In the genomic region with DNA sequence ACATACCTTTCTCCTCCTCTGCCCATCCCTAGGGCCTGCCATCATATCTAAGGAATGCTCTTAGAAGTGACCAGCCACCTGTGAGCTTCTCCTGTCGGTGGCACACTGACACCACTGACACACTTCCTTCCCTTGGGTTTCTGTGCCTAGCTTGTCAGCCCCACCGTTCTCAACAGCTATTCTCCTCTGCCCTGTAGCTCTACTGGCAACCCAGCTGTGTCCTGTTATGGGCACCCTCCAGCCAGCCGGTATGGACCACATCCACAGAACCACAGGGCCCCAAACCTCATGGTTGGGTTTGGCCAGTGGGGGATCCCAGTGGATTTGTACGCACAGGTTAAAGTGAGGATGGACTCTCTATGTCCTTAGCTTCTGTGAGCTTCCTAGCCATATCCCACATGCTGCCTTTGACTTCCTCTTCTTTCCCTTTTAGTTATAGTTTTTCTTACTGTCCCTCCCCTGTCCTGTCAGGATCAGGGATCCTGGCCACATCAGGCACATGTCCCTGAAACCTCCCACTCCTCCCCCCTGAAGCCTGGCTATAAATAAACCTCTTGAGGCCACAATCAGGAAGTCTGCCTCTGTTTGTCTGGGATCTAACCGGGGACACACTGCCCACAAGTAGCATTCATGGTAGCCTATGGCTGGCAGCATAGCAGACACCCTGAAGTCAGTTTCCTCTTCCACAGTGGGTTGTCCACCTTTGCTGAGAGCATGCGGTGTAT, we compare ENCODE assay signal across 17 mouse cellular contexts. TPM values are rescaled to one million over a fixed set of nuclear protein-coding genes. Genes with fewer than 3 reads are reported as not detected.
A peak's percentile ranks its signal among the peaks of the same experiment; 100 is the strongest.
DNase-seq lines count a peak whose midpoint lies in the region; ATAC-seq lines count a peak whose summit lies in the region.
"Had no signal": no experiment of that assay in that cellular context is flagged by ENCODE, and none has a peak within 500 bp of the region (broad histone marks: within the 10 kb centered on the region; RNA-seq: fewer than 3 reads in every experiment).

No protein-coding gene starts in this region.

- H3K9ac ChIP-seq in lung, embryonic 15.5 days: no peak overlapping the region
- no peak overlapping the region for H3K9ac ChIP-seq in heart, embryonic 14.5 days (ENCODE audit: low read length)
- H3K9ac ChIP-seq: embryonic facial prominence, embryonic 13.5 days; forebrain, embryonic 13.5 days; limb, embryonic 13.5 days had no signal

- H3K9me3 ChIP-seq in lung, embryonic 15.5 days: no peaks in the 10 kb centered on the region
- no peaks in the 10 kb centered on the region for H3K9me3 ChIP-seq in heart, embryonic 14.5 days (ENCODE audit: control insufficient read depth, low read length)
- H3K9me3 ChIP-seq: embryonic facial prominence, embryonic 13.5 days; forebrain, embryonic 13.5 days; limb, embryonic 13.5 days had no signal

- H3K4me3 ChIP-seq in lung, embryonic 15.5 days: no peak overlapping the region
- H3K4me3 ChIP-seq in heart, embryonic 14.5 days (ENCODE audit: control insufficient read depth in 1 of 2, insufficient read depth in 1 of 2, low read depth in 1 of 2, low read length in 2 of 2): no peak overlapping the region
- H3K4me3 ChIP-seq: embryonic facial prominence, embryonic 13.5 days; forebrain, embryonic 13.5 days; limb, embryonic 13.5 days had no signal

- peak overlapping the region; percentile 45; the same call in 1 of the 2 replicates for H3K27ac ChIP-seq in lung, embryonic 15.5 days
- peak overlapping the region; percentile 83 to 86 for H3K27ac ChIP-seq in heart, embryonic 14.5 days (replicated peaks in 1 of 2; ENCODE audit: control insufficient read depth in 1 of 2, insufficient read depth in 1 of 2, low read depth in 2 of 2, low read length in 2 of 2)
- H3K27ac ChIP-seq: embryonic facial prominence, embryonic 13.5 days; forebrain, embryonic 13.5 days; limb, embryonic 13.5 days had no signal

- no peak overlapping the region for H3K4me2 ChIP-seq in lung, embryonic 15.5 days
- H3K4me2 ChIP-seq in heart, embryonic 14.5 days (ENCODE audit: low read length): 0 out of 2 replicates have a peak overlapping the region, but pooled peaks have one; percentile 15
- H3K4me2 ChIP-seq: embryonic facial prominence, embryonic 13.5 days; forebrain, embryonic 13.5 days; limb, embryonic 13.5 days had no signal

- 48% methylated on average over 6 of the region's 6 CpGs for WGBS in lung, embryonic 15.5 days
- whole genome bisulfite sequencing in heart, embryonic 14.5 days: 25% methylated on average over 6 of the region's 6 CpGs

- no peak for ATAC-seq in lung, embryonic 15.5 days (ENCODE audit: borderline replicate concordance, extremely low read depth, low FRiP score, low TSS enrichment)
- peak; percentile 68 for ATAC-seq in heart, embryonic 14.5 days (ENCODE audit: insufficient number of reproducible peaks, insufficient read depth, low FRiP score, low read depth)
- ATAC-seq: forebrain, embryonic 13.5 days; hindbrain, embryonic 16.5 days; midbrain, embryonic 16.5 days had no signal

- no peak for DNase-seq in lung, postnatal 25 days (ENCODE audit: low spot score)
- DNase-seq in heart, adult 18-20 months: peak; percentile 52 to 69
- DNase-seq in lung, postnatal 36 days: peak; percentile 41
- no peak for DNase-seq in urinary bladder, postnatal 10 days (ENCODE audit: low spot score)
- DNase-seq in cerebellum, adult 11-12 months: no peak
- DNase-seq: adrenal gland, postnatal 25 days; cerebellum, adult 9-11 months; gastrocnemius, postnatal 14 days; kidney, postnatal 10 days; layer of hippocampus, postnatal 36 days had no signal

- peaks cover 28% of the 10 kb centered on the region for H3K4me1 ChIP-seq in lung, embryonic 15.5 days
- H3K4me1 ChIP-seq in heart, embryonic 14.5 days (ENCODE audit: control insufficient read depth in 2 of 2, insufficient read depth in 2 of 2, low read length in 2 of 2): peaks cover 38 to 40% of the 10 kb centered on the region in 2 experiments
- H3K4me1 ChIP-seq: forebrain, embryonic 13.5 days had no signal

- H3K36me3 ChIP-seq in lung, embryonic 15.5 days: no peaks in the 10 kb centered on the region
- no peaks in the 10 kb centered on the region for H3K36me3 ChIP-seq in heart, embryonic 14.5 days (ENCODE audit: control insufficient read depth, insufficient read depth, low read length)
- H3K36me3 ChIP-seq: embryonic facial prominence, embryonic 13.5 days; limb, embryonic 13.5 days had no signal

- no peaks in the 10 kb centered on the region for H3K27me3 ChIP-seq in lung, embryonic 15.5 days
- no peaks in the 10 kb centered on the region for H3K27me3 ChIP-seq in heart, embryonic 14.5 days (ENCODE audit: control insufficient read depth, insufficient read depth, low read length)
- H3K27me3 ChIP-seq: embryonic facial prominence, embryonic 13.5 days; forebrain, embryonic 13.5 days had no signal

RNA-seq across cellular contexts. Expression of a gene that starts 15.5 kb away (rescaled TPM):
- polyA plus RNA-seq in lung, embryonic 15.5 days (2015; fragmentation: Nextera tagmentation; extraction: Ambion mirVana): 0.22 TPM in 1 of 2 replicates, not detected in the other
- under 1 TPM; 0.51 to 0.92 TPM for total RNA-seq in heart, adult 18-20 months (2021)
- polyA plus RNA-seq in heart, embryonic 14.5 days (2014; fragmentation: Nextera tagmentation; extraction: Ambion mirVana): 0.19 TPM in 1 of 2 replicates, not detected in the other

RNA-seq across cellular contexts. Expression of a gene that starts 15.8 kb away (rescaled TPM):
- 2.6 and 3.1 TPM in 2 replicates for polyA plus RNA-seq in lung, embryonic 15.5 days (2015; fragmentation: Nextera tagmentation; extraction: Ambion mirVana)
- 10 to 100 TPM; 13.6 to 16.2 TPM for total RNA-seq in heart, adult 18-20 months (2021)
- polyA plus RNA-seq in heart, embryonic 14.5 days (2014; fragmentation: Nextera tagmentation; extraction: Ambion mirVana): 2.7 and 4.8 TPM in 2 replicates

RNA-seq across cellular contexts. Expression of a gene that starts 19.7 kb away (rescaled TPM):
- polyA plus RNA-seq in lung, embryonic 15.5 days (2015; fragmentation: Nextera tagmentation; extraction: Ambion mirVana): 14.9 and 15.4 TPM in 2 replicates
- total RNA-seq in heart, adult 18-20 months (2021): 10 to 100 TPM in 1 of 2 experiments, 1 to 10 TPM in 1; 8.8 to 11.3 TPM
- polyA plus RNA-seq in heart, embryonic 14.5 days (2014; fragmentation: Nextera tagmentation; extraction: Ambion mirVana): 6.9 and 7.4 TPM in 2 replicates

Comparison
In these comparisons a context has a peak if more than half of its experiments do, and no peak if none do; other contexts are left out.
1. DNase-seq: peak in heart, adult 18-20 months (2 of 2) and lung, postnatal 36 days (single experiment); none in lung, postnatal 25 days (single experiment), urinary bladder, postnatal 10 days (single experiment) and cerebellum, adult 11-12 months (single experiment).